Mouse (Mus musculus): Measurements from ENCODE around the gene Gmps. TPM values are rescaled to one million over a fixed set of nuclear protein-coding genes. Genes with fewer than 3 reads are reported as not detected.
A peak's percentile ranks its signal among the peaks of the same experiment; 100 is the strongest.

The Gmps gene
- 51.8 and 53.0 TPM in 2 replicates for polyA plus RNA-seq (2014; fragmentation: Nextera tagmentation; extraction: Ambion mirVana)

DNA sequence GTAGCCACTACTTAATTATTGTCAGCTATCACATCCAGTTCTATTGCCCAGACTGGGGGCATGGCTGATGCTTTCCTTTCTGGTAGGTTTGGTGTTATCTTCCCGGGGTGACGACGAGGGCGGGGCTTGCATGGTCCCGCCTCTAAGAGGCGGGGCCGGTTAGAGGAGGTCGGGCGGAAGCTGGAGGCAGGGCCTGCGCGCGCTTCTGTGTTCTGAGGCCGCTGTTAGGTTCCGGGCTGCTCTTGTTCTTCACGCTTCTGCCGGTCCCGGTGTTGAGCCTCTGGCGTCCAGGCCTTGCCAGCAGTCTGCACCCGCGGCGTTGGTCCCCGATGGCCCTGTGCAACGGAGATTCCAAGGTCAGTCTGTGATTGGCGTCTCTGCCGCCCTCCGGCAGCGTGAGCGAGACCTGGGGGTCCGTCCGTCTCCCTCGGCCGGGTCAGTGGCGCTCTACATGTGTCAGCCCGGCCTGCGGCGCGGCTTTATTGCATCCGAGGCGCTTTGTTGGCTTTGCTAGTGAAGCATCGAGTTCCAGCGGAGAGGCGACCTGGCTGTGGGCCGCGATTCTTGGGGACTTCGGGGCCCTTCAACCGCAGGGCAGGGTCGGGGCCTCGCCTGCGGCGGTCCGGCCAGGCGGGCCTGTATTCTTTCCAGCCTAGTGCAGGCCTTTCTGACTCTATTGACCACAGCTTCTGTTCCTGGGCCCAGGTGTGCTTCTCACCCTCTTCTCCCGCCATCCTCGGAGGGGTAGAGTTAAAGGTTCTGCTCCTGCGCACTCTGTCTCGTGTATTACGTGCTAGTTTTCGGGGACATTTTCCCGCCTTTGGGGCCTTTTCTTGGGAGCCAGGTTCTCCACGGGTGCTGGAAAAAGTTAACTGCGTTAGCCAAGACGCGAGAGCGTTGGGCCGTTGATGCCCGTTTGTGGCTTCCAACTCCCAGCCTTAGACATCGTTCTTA, at the start of gene Gmps:
TSS of gene Gmps (plus strand) at position 152 of the 954 bp plus-strand sequence.
- Histone ChIP-seq H3K4me3 (ENCODE audit: low read depth, low read length) (peak within 1 kb of the TSS; percentile 88), H3K4me2 (replicated peaks; ENCODE audit: low read depth, low read length) (peak within 1 kb of the TSS; percentile 76), H3K27me3 (ENCODE audit: control insufficient read depth, insufficient read depth, low read length) (no peaks in the 10 kb centered on the region), H3K27ac (ENCODE audit: low read length) (peak within 1 kb of the TSS; percentile 91), H3K9me3 (ENCODE audit: control insufficient read depth, low read depth, low read length) (no peaks in the 10 kb centered on the region), H3K36me3 (ENCODE audit: control insufficient read depth, insufficient read depth, low read length) (peaks cover 5% of the 10 kb centered on the region), H3K9ac (replicated peaks; ENCODE audit: low read depth, low read length) (peak within 1 kb of the TSS; percentile 92), H3K4me1 (ENCODE audit: control insufficient read depth, insufficient read depth, low read length) (peaks cover 8% of the 10 kb centered on the region)
- WGBS = under 1% methylated on average over 67 of the region's 67 CpGs
- peak; percentile 99 for ATAC-seq (ENCODE audit: insufficient number of reproducible peaks, insufficient read depth, low FRiP score, low read depth)

DNA sequence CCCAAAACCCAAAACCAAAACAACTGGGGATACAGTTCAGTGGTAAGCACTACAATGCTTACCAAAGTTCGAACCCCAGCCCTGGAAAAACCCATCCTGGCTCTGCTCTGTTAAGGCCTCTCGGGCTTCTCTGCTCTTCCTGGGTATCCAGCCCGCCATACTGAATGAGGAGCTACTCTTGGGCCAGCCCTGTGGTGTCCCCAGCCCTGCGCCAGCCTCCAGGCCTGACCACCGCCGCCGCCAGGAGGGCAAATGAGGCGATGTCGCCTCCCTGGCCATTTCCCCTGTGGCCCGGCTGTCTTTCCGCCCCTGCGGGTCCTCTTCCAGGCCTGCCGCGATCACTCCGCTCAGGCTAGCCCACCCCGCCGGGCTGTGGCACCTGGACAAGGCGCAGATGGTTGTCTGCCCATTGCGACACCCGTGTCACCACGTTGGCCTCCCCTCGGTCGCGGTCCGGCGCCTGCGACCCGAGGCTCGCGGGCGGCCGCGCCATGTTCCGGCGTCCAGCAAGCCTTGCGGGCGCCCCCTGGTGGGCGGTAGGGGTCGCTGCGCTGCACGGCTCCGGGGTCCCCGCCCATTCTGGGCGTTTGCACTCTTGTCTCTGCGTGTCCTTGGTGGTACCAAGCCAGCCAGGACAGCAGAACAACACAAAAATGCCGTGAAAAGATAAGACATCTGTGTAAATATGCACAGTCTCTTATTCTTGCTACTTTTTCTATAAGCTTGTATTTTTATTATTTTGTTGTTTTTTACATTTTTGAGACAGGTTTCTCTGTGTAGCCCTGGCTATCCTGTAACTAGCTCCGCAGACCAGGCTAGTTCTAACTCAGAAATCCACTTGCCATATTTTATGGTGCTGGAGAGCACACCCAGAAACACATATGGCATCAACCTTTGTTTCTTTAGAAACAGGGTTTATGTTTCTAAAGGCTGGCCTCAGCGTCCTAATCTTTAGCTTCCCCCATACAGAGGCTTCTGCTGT, 46.7 kb upstream of the Gmps start, which contains the start of gene E130311K13Rik:
TSS of gene E130311K13Rik (minus strand) at position 595 of the 982 bp plus-strand sequence.
- no peaks in the 10 kb centered on the region for H3K9me3 ChIP-seq (ENCODE audit: control insufficient read depth, low read depth, low read length)
- ATAC-seq (ENCODE audit: insufficient number of reproducible peaks, insufficient read depth, low FRiP score, low read depth) = peak; percentile 91
- peak within 1 kb of the TSS; percentile 58; the same call in 1 of the 2 replicates for H3K27ac ChIP-seq (ENCODE audit: low read length)
- 6% methylated on average over 48 of the region's 48 CpGs for WGBS
- peak within 1 kb of the TSS; percentile 88 for H3K9ac ChIP-seq (replicated peaks; ENCODE audit: low read depth, low read length)
- H3K4me2 ChIP-seq (replicated peaks; ENCODE audit: low read depth, low read length) = peak within 1 kb of the TSS; percentile 50
- H3K36me3 ChIP-seq (ENCODE audit: control insufficient read depth, insufficient read depth, low read length) = no peaks in the 10 kb centered on the region
- H3K27me3 ChIP-seq (ENCODE audit: control insufficient read depth, insufficient read depth, low read length) = no peaks in the 10 kb centered on the region
- no peaks in the 10 kb centered on the region for H3K4me1 ChIP-seq (ENCODE audit: control insufficient read depth, insufficient read depth, low read length)
- peak within 1 kb of the TSS; percentile 60 for H3K4me3 ChIP-seq (ENCODE audit: low read depth, low read length)

DNA sequence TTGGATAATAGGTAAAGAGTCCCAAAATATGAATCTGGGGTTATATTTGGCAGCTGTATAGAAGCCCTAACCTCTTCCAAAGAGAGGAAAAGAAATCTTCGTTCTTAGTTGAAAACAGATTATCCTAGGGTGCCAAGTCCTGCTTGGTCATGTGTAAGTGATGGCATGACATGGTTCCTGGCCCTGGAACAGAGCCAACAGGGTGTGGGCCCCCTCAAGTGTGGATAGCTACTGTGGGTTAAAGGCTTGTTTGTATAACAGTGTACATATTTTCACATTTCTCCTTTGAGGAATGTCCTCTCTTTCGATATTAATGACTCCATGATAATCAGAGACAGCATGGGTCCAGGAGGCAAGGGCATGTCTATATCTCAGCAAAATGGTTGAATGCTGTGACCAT, 37.0 kb upstream of the Gmps start:
- H3K4me3 ChIP-seq (ENCODE audit: low read depth, low read length) = no peak overlapping the region
- ATAC-seq (ENCODE audit: insufficient number of reproducible peaks, insufficient read depth, low FRiP score, low read depth) = no peak
- no peaks in the 10 kb centered on the region for H3K36me3 ChIP-seq (ENCODE audit: control insufficient read depth, insufficient read depth, low read length)
- H3K9me3 ChIP-seq (ENCODE audit: control insufficient read depth, low read depth, low read length) = no peaks in the 10 kb centered on the region
- no peak overlapping the region for H3K9ac ChIP-seq (replicated peaks; ENCODE audit: low read depth, low read length)
- H3K27ac ChIP-seq (ENCODE audit: low read length) = no peak overlapping the region
- H3K4me2 ChIP-seq (replicated peaks; ENCODE audit: low read depth, low read length) = no peak overlapping the region
- no peaks in the 10 kb centered on the region for H3K4me1 ChIP-seq (ENCODE audit: control insufficient read depth, insufficient read depth, low read length)
- H3K27me3 ChIP-seq (ENCODE audit: control insufficient read depth, insufficient read depth, low read length) = no peaks in the 10 kb centered on the region
- 74% methylated on average over 2 of the region's 2 CpGs for WGBS

DNA sequence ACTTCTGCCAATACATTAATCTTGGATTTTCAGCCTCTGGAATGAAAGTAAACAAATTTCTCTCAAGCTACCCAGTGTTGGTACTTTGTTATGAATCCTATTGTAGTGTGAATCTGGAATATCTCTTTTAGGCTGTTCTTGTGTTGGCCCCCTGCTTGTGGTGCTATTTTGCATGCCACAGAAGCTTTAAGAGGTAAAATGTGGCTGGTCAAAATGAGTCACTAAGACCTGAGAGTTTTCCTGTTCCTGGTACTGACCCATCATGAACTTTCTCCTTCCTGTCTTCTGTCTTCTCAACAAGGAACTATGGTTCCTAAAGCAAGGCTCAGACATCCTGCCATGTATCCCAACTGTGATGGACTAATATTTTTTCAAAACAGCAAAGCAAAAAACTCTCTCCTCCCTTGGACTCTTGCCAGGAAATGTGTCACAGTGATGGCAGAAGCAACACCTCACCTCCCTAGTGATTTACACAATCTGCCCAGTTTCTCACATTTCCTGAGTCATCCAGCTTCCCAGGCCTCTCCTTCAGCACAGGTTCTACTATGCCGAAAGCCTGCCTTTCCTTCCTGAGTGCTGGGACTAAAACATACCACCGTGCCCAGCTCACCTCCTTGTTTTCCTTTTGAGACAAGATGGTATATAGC, 34.6 kb upstream of the Gmps start:
- no peak overlapping the region for H3K27ac ChIP-seq (ENCODE audit: low read length)
- H3K36me3 ChIP-seq (ENCODE audit: control insufficient read depth, insufficient read depth, low read length) = no peaks in the 10 kb centered on the region
- WGBS = 80% methylated on average over 2 of the region's 2 CpGs
- H3K4me3 ChIP-seq (ENCODE audit: low read depth, low read length) = no peak overlapping the region
- H3K9ac ChIP-seq (replicated peaks; ENCODE audit: low read depth, low read length) = no peak overlapping the region
- no peaks in the 10 kb centered on the region for H3K27me3 ChIP-seq (ENCODE audit: control insufficient read depth, insufficient read depth, low read length)
- H3K4me2 ChIP-seq (replicated peaks; ENCODE audit: low read depth, low read length) = no peak overlapping the region
- H3K4me1 ChIP-seq (ENCODE audit: control insufficient read depth, insufficient read depth, low read length) = no peaks in the 10 kb centered on the region
- no peaks in the 10 kb centered on the region for H3K9me3 ChIP-seq (ENCODE audit: control insufficient read depth, low read depth, low read length)
- ATAC-seq (ENCODE audit: insufficient number of reproducible peaks, insufficient read depth, low FRiP score, low read depth) = no peak

DNA sequence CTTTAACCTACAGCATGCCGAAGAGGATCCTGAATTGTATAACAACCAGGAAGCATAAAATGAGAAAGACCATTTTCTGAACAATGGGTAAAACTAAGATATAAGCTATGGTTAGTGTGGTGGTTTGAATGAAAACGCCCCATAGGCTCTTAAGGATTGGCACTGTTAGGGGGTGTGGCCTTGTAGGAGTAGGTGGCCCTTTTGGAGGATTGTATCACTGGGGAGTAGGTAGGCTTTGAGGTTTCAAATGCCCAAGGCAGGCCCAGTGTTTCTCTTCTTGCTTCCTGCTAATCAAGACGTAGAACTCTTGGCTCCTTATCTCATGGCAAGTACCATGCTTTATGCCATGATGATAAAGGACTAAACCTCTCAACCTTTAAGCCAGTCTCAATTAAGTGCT, 26.1 kb upstream of the Gmps start:
- Histone ChIP-seq H3K27me3 (ENCODE audit: control insufficient read depth, insufficient read depth, low read length) (no peaks in the 10 kb centered on the region), H3K9ac (replicated peaks; ENCODE audit: low read depth, low read length) (no peak overlapping the region), H3K4me1 (ENCODE audit: control insufficient read depth, insufficient read depth, low read length) (no peaks in the 10 kb centered on the region), H3K9me3 (ENCODE audit: control insufficient read depth, low read depth, low read length) (no peaks in the 10 kb centered on the region), H3K27ac (ENCODE audit: low read length) (no peak overlapping the region), H3K4me2 (replicated peaks; ENCODE audit: low read depth, low read length) (no peak overlapping the region), H3K36me3 (ENCODE audit: control insufficient read depth, insufficient read depth, low read length) (0 out of 2 replicates have a peak, but pooled peaks cover 6% of the 10 kb centered on the region), H3K4me3 (ENCODE audit: low read depth, low read length) (no peak overlapping the region)
- WGBS = 84% methylated on average over 3 of the region's 3 CpGs
- ATAC-seq (ENCODE audit: insufficient number of reproducible peaks, insufficient read depth, low FRiP score, low read depth) = no peak

DNA sequence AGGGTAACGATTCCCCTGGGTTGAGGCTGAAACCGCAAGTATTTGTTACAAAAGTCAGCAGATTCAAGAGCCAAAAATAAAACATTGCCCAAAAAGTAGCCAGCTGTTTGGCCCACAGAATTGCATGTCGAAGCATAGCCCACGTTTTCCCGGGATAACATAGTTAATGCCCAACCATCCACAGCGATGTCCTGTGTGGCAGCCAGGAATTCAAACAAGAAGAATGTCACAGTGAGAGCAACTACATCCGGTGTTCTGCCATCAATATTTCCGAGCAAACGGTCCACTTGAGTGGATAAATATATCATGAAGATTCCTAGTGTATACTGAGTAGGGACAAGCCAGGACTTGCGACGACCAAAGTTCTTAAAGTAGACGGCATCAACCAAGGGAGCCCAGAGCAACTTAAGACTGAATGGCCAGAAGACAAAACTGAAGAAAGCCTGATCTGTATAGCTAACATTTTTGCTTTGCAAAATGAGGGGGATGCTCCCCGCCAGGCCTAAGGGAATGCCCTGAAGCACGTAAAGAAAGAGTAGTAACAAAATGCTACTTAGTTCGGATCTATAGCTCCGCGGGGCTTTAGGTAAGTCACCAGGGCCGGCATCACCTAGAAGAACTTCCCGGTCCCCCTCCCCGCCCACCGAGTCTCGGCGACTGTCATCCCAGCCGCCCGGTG, 12.3 kb upstream of the Gmps start:
- H3K4me3 ChIP-seq (ENCODE audit: low read depth, low read length) = peak overlapping the region; percentile 90
- H3K27me3 ChIP-seq (ENCODE audit: control insufficient read depth, insufficient read depth, low read length) = no peaks in the 10 kb centered on the region
- H3K36me3 ChIP-seq (ENCODE audit: control insufficient read depth, insufficient read depth, low read length) = no peaks in the 10 kb centered on the region
- no peaks in the 10 kb centered on the region for H3K9me3 ChIP-seq (ENCODE audit: control insufficient read depth, low read depth, low read length)
- 5% methylated on average over 25 of the region's 25 CpGs for WGBS
- no peak overlapping the region for H3K27ac ChIP-seq (ENCODE audit: low read length)
- ATAC-seq (ENCODE audit: insufficient number of reproducible peaks, insufficient read depth, low FRiP score, low read depth) = no peak
- peaks cover 8% of the 10 kb centered on the region; the same call in 1 of the 2 replicates for H3K4me1 ChIP-seq (ENCODE audit: control insufficient read depth, insufficient read depth, low read length)
- peak overlapping the region; percentile 73 for H3K9ac ChIP-seq (replicated peaks; ENCODE audit: low read depth, low read length)
- peak overlapping the region; percentile 55 for H3K4me2 ChIP-seq (replicated peaks; ENCODE audit: low read depth, low read length)

DNA sequence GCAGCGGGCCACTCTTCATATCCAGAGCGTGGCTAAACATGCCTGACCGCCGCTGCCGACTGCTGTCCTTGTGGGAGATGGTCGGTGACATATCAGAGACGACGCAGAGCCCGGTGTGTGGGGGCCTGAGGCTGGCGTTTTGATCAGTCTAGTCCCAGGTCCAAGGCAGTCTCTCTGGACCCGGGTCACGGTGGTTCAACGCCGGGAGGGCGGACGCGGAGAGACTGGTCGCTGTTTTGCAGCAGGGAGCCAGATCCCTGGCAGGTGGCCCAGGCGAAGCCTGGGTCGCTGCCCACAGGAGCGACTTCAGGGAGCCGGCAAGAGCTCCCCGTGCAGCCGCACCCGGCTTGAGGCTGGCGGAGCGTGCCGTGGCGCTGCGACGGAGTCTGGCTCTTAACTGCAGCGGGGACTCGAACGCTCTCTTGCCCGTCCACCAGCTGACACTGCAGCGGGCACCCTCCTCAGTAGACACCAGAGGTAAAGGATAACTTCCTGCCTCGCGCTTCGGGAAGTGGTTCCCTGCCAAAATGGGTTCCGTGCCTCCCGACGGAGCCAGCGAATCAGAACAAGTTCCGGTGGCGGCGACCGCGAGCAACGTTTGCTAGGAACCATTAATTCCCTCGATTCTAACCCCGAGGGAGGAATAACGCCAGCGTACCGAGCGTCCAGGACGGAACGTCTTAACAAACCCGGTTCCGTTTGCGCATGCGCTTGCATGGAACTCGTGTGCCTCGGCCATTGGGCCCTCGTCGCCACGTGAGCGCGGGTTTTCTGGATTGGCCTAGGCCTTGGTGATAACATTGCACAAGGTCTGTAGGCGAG, 11.6 kb upstream of the Gmps start, which contains the start of gene Slc33a1:
TSS of gene Slc33a1 (minus strand) at position 669 of the 822 bp plus-strand sequence.
- H3K9me3 ChIP-seq (ENCODE audit: control insufficient read depth, low read depth, low read length) = no peaks in the 10 kb centered on the region
- WGBS = under 1% methylated on average over 69 of the region's 69 CpGs
- H3K9ac ChIP-seq (replicated peaks; ENCODE audit: low read depth, low read length) = peak within 1 kb of the TSS; percentile 73
- H3K36me3 ChIP-seq (ENCODE audit: control insufficient read depth, insufficient read depth, low read length) = no peaks in the 10 kb centered on the region
- H3K27me3 ChIP-seq (ENCODE audit: control insufficient read depth, insufficient read depth, low read length) = no peaks in the 10 kb centered on the region
- peak within 1 kb of the TSS; percentile 90 for H3K4me3 ChIP-seq (ENCODE audit: low read depth, low read length)
- peak within 1 kb of the TSS; percentile 76; the same call in 1 of the 2 replicates for H3K27ac ChIP-seq (ENCODE audit: low read length)
- peaks cover 8% of the 10 kb centered on the region; the same call in 1 of the 2 replicates for H3K4me1 ChIP-seq (ENCODE audit: control insufficient read depth, insufficient read depth, low read length)
- ATAC-seq (ENCODE audit: insufficient number of reproducible peaks, insufficient read depth, low FRiP score, low read depth) = peak; percentile 98
- H3K4me2 ChIP-seq (replicated peaks; ENCODE audit: low read depth, low read length) = peak within 1 kb of the TSS; percentile 55

Measured in stomach, embryonic 14.5 days (tissue).